Mouse (Mus musculus) spleen, adult 10 weeks (tissue): ENCODE results near the gene Vmn1r179. TPM values are rescaled to one million over a fixed set of nuclear protein-coding genes. Genes with fewer than 3 reads are reported as not detected.

Experiments used
- polyA plus RNA-seq: library from polyadenylated mRNA; stranded (reverse); fragments of 350-450 nt; fragmentation: Illumina TruSeq; extraction: RNeasy Lipid Tissue Mini Kit (QIAGEN cat#74804); gene quantifications from one replicate; pipeline ENCODE4 v1.2.3, GENCODE M21; 2015; ENCODE audit warnings: low replicate concordance; ENCODE audit not compliant: insufficient read depth

Vmn1r179 gene
- not detected for polyA plus RNA-seq

GRCm38 (mm10) chr7:23926678-23927077 is at the start of gene Vmn1r179:
TSS of gene Vmn1r179 (plus strand) at chr7:23926978.

GRCm38 (mm10) chr7:23891709-23892108 is 35.1 kb upstream of the Vmn1r179 start, which contains the start of gene Vmn1r178:
TSS of gene Vmn1r178 (plus strand) at chr7:23892009.

GRCm38 (mm10) chr7:23950332-23950731 is 23.6 kb downstream of the Vmn1r179 start, which contains the start of gene Vmn1r180:
TSS of gene Vmn1r180 (plus strand) at chr7:23950632.

GRCm38 (mm10) chr7:23974315-23974714 is 47.5 kb downstream of the Vmn1r179 start, which contains the start of gene Vmn1r181:
TSS of gene Vmn1r181 (plus strand) at chr7:23974615.

Other genes starting within 250 kb of the Vmn1r179 start
- not detected for gene Vmn1r173, start 226.3 kb upstream of the Vmn1r179 start, polyA plus RNA-seq
- not detected for gene Vmn1r174, start 174.7 kb upstream of the Vmn1r179 start, polyA plus RNA-seq
- gene Vmn1r175, start 116.3 kb upstream of the Vmn1r179 start, polyA plus RNA-seq: not detected
- not detected for gene Vmn1r176, start 89.6 kb upstream of the Vmn1r179 start, polyA plus RNA-seq
- not detected for gene Vmn1r177, start 60.5 kb upstream of the Vmn1r179 start, polyA plus RNA-seq
- gene Vmn1r178, start 35.0 kb upstream of the Vmn1r179 start, polyA plus RNA-seq: not detected
- not detected for gene Vmn1r180, start 23.7 kb downstream of the Vmn1r179 start, polyA plus RNA-seq
- not detected for gene Vmn1r181, start 47.6 kb downstream of the Vmn1r179 start, polyA plus RNA-seq
- not detected for gene V1rd19, start 74.7 kb downstream of the Vmn1r179 start, polyA plus RNA-seq
- gene Vmn1r183, start 126.3 kb downstream of the Vmn1r179 start, polyA plus RNA-seq: not detected
- 25.4 TPM for gene Zfp180, start 154.9 kb downstream of the Vmn1r179 start, polyA plus RNA-seq
- 1.9 TPM for gene Zfp112, start 185.3 kb downstream of the Vmn1r179 start, polyA plus RNA-seq
- gene Zfp235, start 207.2 kb downstream of the Vmn1r179 start, polyA plus RNA-seq: 11.2 TPM
- 0.37 TPM for gene Zfp114, start 248.1 kb downstream of the Vmn1r179 start, polyA plus RNA-seq